Mouse (Mus musculus): ENCODE results near the gene Eloa.
A peak's percentile ranks its signal among the peaks of the same experiment; 100 is the strongest.

GRCm38 (mm10) chr4:135963457-135964193 lies 57.9 kb downstream of the Eloa start, which contains the start of gene Gale:
- TF ChIP-seq POLR2A (IDR thresholded peaks at IDR 0.05; ENCODE audit: insufficient read length, low read depth) (peak; percentile 90), MYOD1 (IDR thresholded peaks at IDR 0.05; ENCODE audit: control insufficient read depth in 1 of 3, insufficient read length in 2 of 3, low read depth in 2 of 3) (no peak), MAX (IDR thresholded peaks at IDR 0.05; ENCODE audit: low read depth) (no peak), TCF12 (IDR thresholded peaks at IDR 0.05; ENCODE audit: insufficient read depth, poor library complexity, severe bottlenecking) (no peak)
